Mouse (Mus musculus) mesoderm, embryonic 11.5 days (tissue): ENCODE measurements around the gene Sco2.

Experiments
- DNase-seq: peaks from one replicate; pipeline ENCODE4 v3.0.0-alpha.2; 2012; ENCODE audit warnings: low read depth, low spot score

Gene Sco2

DNA sequence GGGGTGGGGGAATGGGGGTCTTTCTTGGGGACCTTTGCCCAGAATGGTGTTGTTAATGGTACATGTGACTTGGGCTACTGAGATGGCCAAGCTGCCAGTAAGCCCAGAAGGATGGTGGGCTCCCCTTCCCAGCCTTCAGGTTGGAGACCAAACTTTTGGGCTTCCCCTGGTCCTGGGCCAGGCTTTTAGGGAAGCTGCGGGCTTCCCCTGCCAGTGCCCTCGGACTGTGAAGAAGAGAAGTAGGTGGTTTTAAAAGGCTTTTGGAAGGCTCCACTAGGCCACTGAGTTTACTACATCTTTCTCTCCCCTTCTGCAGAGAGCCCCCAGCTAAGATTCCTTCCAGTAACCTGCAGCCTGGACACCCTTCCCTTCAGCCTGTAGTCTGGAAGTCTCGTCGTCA, 50.0 kb downstream of the Sco2 start:
- DNase-seq, result no peak

GRCm38 (mm10) chr15:89322670-89323522, 50.8 kb downstream of the Sco2 start, which contains the start of gene Adm2:
TSS of gene Adm2 (plus strand) at chr15:89322720.
- DNase-seq, result peak; percentile 16
